Mouse (Mus musculus) granulocyte monocyte progenitor cell, adult 5-6 weeks (primary cell): ENCODE measurements around the gene Khdrbs2. TPM values are rescaled to one million over a fixed set of nuclear protein-coding genes. Genes with fewer than 3 reads are reported as not detected.
"Not testable (repeated sequence)": the region's sequence is repeated elsewhere in the genome, so short reads cannot be mapped to it uniquely, and the experiment has no call there.

Source experiments
- ATAC-seq: replicated peaks from 2 replicates; pipeline ENCODE4 v1.8.0; 2016; ENCODE audit warnings: mild to moderate bottlenecking, moderate TSS enrichment, inconsistent platforms; ENCODE audit not compliant: poor library complexity, severe bottlenecking
- total RNA-seq, 2 experiments: library from RNA; stranded (forward) in 1 of 2; stranded (reverse) in 1 of 2; fragments of 200-712, 200-1000 nt in 1 of 2; fragments of >200 nt in 1 of 2; fragmentation: Nextera tagmentation in 1 of 2; gene quantifications; 2 replicates each; pipeline ENCODE4 v1.2.3; 2014 to 2017

Khdrbs2 gene
- total RNA-seq, 2 experiments from 2014 or later = not detected

DNA sequence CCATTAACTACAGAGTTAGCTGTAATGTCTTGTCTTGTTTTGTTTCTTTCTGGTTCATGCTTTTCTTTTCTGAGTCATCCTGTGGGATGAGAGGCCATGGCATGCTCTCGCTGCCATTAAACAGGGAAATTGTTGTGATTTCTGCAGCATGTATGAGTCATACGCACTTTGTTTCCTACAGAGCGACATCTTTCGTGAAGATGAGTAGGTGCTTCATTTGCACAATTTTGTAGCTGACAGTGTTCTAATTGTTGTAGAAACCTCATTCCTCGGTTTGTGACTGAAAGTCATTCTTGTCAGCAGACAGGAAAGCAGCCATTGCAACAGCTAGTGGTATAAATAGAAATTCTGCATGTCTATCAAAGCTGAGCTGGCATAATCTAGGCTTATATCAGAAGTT, 271.4 kb downstream of the Khdrbs2 start:
- ATAC-seq = no peak

DNA sequence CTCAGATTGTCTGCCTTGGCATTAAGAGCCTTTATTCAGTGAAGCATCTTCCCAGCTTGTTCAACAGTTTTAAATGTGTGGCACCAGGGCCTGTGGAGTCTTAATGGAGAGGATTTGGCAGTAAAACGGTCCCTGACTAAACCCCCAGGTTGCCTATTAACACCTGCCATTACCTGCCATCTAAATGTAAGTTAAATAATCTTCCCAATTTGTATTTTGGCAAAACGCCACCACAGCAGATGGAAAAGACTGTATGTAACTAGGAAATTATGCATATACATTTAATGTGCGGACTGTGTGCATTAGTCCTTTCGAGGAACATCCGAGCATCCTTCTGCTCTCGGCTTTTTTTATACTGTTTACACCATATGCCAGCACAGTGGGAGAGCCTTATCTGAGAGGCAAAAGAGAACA, 290.6 kb downstream of the Khdrbs2 start:
- no peak for ATAC-seq

DNA sequence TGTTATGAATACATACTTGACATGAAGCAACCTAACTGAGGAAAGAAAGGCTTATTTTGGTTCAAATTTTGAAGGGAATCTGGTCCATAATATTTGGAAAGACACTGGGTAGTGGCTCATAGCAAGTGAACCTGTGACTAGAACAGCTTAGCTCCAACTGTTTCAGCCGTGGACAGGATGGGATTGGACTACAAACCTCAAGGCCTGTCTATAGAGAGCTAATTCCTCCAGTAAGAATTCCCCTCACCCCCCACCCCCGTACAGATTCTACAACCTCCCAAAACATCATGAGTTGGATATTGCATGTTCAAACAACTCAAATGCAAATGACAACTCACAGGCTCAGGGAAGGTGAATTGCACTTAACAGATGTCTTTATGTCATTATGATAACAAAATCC, 298.5 kb downstream of the Khdrbs2 start:
- ATAC-seq = no peak

DNA sequence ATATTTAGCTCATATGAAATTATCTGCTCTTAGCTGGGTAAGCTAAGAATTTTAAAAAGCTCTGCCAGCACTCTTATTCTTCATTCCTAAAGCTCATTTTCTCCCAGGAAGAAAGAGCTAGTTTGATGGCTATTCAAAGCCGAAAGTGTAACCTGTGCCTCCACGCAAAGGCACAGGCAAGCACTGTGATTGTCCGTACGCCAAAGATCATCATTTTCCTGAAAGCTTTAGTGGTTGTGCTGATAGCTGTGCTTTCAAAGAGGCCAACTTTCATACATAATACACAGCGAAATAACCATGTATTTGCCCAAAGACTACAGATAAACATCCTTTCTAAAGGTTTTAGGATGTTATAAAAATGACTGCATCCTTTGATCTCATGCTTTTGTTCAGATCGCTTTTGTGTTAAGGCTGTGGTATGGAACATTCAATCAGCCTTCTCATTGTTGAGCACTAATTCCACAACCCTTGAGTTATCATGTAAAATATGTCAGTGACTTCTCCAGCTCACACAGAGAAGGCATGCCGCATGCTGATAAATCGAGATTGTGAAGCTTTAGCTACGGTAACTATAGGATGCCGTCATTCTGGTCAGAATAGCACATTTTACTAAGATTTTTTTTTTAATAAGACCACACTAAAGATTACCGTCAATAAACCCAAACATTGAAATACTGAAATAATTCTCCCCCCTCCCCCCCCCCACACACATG, 299.1 kb downstream of the Khdrbs2 start:
- ATAC-seq = no peak

DNA sequence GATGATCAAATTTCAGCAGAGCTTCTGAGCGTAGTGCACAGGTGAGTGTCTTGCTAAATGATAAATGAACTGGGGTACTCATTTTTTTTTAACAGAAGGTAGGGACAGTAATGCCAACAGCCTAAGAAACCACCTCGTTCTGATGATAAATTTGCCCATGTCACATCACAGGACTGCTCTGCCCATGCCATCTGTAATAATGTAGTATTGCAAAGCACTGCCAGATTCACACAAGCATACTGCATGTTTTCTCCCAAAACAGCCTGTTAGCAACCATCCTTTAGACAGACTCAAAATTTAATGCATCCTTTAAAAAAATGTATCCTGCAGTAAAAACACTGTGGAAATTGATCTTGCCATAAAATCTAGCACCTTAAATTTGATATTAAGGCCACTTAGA, 315.4 kb downstream of the Khdrbs2 start:
- ATAC-seq = no peak

DNA sequence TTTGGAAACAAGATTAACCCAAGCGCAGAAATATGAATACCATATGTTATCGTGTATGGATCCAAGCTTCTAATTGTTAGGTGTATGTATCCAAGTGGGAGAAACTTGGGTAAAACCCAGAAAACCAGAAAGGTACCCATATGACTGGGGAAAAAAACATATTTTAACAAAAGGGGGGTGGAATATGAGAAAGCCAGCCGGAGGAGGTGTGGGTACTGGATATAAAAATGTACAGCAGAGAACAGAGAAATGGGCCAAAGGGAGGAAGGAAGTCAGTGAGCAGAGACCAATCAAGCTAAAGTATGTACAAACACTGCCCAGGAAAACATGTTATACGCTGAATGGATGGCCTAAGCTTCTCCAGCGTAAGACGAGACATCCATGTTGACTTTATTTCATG, 330.9 kb downstream of the Khdrbs2 start:
- no peak for ATAC-seq

DNA sequence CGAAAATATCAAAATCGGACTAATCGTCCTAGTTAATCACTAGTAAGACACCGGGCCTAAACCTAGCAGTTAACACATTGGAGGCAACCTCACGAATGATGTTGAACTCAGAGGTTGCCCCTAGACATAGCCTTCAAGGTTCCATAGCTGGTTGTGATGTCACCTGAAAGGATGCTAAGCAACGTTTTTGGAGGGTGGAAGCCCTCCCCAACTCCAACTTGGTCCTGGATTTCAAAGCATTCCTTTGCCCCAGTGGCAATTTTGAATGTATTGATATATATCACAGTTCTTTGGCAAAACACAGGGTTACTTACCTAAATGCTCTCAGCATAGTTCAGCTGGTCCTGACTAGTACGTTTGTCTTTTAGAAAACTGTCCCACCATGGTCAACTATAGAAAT, 374.7 kb downstream of the Khdrbs2 start, which contains the start of gene Gm5415:
Gene Gm5415, minus strand, starts transcription at position 101 of the 400 bp plus-strand sequence.
- ATAC-seq = not testable (repeated sequence)

DNA sequence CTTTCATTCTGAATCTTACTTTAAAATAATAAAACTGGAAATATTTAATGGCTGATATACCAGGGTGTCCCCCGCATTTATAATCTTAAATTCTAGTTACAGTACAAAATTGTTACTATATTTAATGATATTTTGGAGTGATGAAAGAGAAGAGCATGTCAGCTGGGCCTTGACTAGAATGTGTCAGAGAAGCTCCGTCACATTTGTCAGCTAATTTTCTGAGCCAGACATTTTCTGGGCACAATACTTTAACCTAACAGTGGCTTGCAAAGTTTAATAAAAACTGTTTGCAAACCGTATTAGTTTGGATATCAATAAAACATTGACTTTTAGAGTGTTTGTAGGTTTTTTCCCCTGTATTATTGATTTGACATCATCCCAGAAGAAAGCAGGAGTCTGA, 380.9 kb downstream of the Khdrbs2 start:
- ATAC-seq = no peak

DNA sequence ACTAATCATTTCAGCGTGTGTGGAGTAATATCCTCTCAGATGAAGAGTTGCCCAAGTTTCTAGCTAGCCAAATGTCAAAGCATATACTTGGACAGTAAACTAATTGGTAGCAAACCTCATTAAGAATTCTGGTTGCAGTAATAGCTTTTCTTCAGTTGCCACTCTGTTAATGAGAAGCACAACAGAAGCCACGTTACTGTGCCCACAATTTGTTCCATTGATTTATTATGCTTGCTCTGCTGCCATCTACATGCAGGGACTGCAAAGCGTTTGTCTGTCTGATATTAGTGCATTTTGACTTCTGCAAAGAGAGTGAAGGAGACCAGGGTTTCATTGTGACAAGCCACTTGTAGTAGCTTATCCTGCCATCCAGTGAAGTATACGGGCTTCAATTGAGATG, 381.4 kb downstream of the Khdrbs2 start:
- ATAC-seq = no peak

DNA sequence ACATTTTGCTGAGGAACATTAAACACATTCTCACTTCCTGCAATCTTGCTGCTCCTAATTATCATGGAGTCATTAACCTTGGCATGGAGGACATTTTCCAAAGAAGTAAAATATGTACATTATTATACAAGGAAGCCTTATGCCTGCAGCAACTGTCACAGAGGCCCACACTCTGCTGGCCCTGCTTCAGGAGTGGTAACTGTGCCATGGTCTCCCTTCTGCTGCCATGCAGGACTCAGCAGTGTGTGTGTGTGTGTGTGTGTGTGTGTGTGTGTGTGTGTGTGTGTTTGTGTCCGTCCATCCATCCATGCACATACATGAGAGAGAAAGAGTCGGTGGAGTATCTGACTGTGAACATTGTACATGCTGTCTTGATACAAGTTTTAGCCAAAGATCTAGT, 396.4 kb downstream of the Khdrbs2 start:
- ATAC-seq = no peak

DNA sequence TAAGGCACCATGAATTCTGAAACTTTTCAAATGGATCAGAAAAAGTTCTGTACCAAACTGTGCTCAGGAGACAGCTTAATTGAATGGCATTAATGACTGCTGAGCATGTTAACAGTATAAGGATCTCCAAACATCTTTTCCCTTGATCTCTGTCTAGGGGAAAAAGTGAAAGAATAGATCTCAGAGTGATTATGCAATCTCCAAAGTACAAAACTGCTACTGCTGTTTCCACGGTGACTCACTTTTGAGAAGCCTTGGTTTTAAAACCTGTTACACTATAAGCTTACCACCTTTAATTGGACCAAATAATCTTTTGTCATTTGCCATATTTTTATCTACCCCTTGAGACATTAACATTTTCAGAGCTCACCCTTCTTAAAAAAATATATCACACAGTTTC, 453.5 kb downstream of the Khdrbs2 start:
- no peak for ATAC-seq

DNA sequence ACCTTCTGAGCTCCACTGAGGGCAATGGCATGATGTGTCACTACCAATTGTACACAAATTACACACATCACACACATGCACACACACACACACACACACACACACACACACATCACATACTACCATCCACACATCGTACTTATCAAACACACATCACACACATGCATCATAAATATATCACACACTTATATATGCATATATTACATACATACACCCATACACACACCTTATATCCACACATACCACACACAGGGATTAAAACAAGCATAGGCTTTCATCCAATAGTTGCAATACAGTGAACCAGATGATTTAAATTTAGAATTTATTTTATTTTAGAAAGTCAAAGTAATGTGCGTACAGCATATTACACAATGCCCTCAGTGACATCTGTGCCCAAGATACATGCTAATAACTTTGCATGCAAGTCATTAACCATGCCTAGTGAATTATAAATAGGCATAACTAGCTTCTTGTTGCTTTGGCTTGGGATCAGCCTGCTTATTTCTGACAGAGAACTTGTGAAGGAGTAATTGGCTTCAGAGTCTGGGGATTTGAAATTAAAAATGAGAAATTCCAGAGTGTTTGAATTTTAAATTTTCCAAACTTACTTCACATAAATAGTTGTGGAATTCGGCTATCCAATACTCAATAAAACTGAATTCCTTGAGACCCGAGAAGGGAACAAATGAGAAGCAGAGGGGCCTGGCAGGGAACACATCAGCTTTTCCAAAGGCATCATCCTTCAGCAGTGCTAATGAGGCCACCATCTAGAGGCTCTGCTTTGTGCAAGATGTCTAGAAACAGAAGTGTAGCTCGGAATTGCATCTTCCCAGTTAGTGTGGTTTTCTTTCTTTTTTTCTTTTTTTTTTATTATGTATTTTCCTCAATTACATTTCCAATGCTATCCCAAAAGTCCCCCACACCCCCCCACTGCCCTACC, 460.2 kb downstream of the Khdrbs2 start:
- no peak for ATAC-seq

DNA sequence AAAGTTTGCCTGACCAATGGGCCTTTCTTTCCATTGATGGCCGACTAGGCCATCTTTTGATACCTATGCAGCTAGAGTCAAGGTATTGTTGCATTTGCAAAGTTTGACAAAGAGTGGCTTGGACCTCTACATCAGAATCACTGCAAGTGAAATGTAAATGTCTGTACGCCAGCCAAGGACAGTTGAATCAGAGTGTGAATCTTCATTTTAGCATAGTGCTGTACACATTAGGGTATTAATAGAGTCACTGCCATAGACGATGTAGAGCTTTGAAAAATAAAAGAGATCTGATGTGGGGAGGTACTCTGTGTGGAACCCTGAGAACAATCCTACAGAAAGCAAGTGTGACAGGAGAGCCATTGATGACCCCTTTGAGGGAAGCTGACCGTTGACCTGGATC, 460.9 kb downstream of the Khdrbs2 start:
- no peak for ATAC-seq

DNA sequence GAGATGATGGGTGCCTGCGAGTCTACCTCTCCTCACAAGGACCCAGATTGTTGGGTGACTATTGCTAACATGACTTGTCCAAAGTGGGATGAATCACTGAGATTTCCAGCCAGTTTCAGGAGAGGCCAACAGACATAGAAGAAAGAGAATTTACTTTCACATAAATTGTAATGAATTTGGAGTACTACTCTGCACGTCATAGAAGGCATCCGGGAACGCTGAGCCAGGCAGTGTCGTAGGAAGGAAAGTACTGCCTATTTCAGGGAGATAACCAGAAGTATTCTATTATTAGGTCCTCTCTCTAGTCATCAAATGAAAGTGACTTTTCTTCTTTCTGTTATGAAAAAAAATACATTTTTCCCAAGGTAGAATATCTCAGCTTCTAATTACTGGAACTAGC, 466.6 kb downstream of the Khdrbs2 start:
- ATAC-seq = no peak

DNA sequence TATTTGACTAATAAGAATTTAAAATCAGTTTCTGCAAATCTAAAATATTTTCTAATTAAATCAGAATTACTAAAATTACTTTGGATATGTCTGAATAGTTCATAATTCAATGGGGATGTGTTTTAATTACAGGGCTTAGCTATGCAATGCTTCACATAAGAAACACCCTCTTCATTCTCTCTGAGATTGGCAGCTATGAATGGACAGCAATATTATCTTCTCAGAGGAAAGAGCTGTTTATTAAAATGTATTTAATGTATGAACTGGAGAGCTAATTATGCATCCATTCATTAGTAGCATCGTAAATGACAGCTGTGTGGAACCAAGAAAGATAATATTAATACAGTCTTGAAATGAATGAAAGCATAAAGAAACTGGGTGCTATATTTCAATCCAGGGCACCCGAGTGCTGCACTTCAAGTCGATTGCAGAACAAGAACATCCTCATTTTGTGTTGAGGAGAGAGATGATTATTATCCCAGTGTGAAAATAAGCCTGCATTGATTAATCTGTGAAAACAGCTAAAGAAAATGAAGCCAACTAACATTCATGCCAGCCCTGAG, 477.2 kb downstream of the Khdrbs2 start:
- ATAC-seq = no peak

DNA sequence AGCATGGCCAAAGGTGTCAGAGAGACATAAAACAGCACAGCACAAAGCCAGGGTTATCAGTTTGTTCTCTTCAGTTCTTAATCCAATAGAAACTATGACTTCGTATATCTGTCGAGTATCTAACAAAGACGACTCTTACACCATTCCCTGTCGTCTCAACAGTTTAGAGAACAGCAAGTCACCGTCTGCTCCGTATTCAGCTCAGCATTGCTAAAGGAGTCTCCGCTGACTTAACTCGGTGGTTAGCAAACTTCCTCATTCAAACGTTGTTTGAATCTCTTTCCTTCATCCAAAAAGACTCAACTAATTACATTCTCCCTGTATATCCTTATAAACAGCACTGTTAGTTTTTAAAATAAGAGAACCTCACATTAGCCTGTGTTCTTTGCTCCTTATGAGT, 521.3 kb downstream of the Khdrbs2 start:
- ATAC-seq = peak; percentile 56

DNA sequence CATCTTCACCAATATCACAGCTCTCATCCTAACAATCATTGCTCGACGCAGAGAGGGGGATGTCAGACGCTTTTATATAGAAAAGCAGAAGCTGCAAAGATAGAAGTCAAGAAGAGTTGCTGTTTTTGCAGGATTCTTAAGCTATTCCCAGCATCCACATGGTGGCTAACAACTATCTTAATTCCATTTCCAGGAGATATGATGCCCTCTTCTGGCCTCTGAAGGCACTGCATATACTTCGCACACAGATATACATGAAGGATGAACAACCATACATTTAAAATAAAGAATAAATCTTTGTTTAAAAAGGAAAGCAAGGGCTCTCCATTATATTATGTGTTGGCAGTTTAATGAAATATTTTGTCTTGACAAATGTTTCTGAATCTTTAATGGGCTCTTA, 527.6 kb downstream of the Khdrbs2 start:
- ATAC-seq = no peak

DNA sequence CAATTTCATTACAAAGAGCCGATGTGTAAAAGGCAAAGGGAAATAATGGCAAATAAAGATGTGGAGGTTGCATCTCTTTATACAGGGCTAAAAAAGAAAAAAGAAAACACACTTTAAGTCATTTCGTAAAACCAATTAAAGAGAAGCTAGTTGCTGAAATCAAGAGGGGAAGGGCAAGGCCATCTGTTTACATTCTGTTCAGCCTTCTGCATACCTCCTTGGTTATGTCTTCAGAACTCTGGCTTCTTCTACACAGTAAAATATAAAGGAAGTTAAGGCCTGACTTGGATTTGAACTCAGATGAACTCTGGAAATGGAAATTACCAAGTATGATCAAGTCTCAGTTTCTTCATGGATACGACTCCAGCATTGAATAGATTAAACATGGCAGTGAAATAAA, 528.8 kb downstream of the Khdrbs2 start:
- no peak for ATAC-seq
